Mouse (Mus musculus) urinary bladder, postnatal 14 days (tissue): ENCODE data around the gene Gm28308.

ENCODE experiments used
- DNase-seq: peaks from one replicate; pipeline ENCODE4 v3.0.0; 2021; ENCODE audit warnings: low spot score

The Gm28308 gene

DNA sequence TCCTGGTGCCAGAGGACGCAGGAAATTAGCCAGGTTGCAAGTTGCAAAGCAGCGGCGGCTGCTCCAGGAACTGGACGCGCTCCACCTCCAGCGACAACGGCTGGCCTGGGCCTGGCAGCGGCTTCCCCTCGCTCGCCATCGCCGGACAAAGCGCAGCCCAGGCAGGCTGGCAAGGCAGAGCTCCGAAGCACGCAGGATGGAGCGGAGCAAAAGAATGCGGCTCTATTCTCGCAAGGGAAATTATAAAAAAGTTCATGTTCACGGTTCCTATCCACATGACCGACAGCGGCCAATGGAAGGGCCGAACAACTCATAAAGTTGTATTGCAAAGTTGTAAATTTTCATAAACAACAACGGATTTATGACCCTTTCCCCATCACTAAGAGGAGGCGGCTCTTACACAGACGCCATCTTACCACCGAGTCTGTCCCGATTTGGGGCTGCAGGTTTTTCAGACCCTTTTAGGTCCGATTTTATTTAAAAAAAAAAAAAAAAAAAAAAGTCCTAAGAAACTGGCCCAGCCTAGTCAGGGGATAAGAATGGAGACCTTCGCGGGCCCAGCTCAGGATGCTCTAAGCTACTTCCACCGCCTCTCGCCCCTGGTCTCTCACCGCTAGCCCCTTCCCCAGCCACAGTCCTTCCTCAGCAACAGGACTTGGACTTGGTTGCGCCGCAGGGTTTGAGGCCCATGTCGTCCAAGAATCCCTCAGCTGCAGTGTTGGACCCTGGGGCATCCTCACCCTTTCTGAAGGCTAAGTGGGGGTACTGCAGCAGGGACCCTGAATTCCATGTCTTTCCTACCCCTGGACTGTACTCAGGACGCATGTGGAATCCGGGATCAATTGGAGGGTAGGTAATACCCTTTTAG lies at the start of gene Gm28308, which contains the start of gene Hoxa3:
Gene Gm28308, minus strand, starts transcription at position 221 of the 868 bp plus-strand sequence.
Gene Hoxa3, minus strand, starts transcription at position 218 of the 868 bp plus-strand sequence.
- DNase-seq, result peak; percentile 73

- no peak for DNase-seq
Observed at GRCm38 (mm10) chr6:52262463-52263320, 49.6 kb upstream of the Gm28308 start.

GRCm38 (mm10) chr6:52261751-52262462 lies 48.8 kb upstream of the Gm28308 start:
- DNase-seq, result no peak

DNA sequence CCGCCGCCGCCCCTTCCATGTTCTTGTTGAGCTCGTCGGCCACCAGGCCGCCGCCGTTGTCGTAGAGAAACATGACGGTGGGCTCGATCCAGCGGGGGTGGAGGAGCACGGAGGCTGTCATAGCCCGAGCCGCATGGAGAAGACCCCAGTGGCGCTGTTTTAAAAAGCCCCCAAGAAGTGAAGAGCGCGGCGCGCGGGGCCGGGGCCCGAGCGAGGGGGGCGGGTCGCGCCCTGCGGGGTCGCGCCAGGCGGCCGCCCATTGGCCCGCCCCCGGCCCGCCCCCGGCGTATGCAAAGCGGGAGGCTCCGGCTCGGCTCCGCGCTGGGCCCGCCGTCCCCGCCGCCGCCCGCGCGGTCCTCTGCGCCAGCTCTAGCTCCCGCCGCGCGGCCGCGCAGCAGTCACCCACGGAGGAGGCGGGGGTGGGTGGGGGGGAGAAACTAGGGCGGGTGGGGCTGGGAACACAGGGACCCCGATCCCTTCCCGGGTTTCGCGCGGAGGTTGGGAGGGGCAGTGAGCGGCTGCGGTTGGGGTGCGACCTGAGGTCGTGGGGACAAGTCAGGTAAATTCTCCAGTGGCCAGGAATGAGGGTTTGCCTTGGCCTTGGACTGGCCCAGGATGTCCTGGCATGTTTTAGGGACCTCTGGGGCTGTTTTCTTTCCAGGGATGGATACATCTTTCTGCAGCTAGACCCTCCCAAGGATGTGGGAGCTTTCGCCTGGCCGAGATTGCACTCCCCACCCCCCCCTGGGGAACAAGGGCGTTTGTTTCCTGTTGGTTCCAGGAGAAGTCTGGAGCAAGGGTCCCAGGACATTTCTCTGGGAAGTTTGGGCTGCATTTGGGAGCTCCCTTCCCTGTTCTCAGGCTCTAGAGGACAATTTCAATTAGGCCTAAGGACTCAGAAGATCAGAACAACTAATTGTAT lies 47.8 kb upstream of the Gm28308 start, which contains the start of gene Hoxa13:
Gene Hoxa13, minus strand, starts transcription at position 227 of the 922 bp plus-strand sequence.
- peak; percentile 74 for DNase-seq

- peak; percentile 59 for DNase-seq
Observed at GRCm38 (mm10) chr6:52259811-52260261, 46.7 kb upstream of the Gm28308 start.

- no peak for DNase-seq
Observed at GRCm38 (mm10) chr6:52259081-52259790, 46.1 kb upstream of the Gm28308 start.

DNA sequence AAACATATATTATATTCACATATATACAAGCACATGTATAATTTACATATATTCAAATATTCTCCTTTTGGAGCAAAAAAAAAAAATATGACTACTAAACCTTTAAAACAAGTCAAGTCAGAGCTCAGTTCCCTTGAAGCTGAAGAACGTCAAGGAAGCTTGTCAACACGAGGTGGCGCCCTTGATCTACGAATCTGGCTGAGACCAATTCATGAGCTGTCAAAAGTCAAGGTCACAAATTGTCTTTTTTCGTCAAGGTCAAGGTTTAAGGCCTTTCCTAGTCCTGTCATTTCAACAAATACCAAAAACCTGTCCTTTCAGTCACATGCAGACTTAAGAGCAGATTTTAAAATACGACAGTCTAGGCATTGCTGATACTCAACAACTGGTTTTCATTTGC lies 43.8 kb upstream of the Gm28308 start:
- DNase-seq, result peak; percentile 91

DNA sequence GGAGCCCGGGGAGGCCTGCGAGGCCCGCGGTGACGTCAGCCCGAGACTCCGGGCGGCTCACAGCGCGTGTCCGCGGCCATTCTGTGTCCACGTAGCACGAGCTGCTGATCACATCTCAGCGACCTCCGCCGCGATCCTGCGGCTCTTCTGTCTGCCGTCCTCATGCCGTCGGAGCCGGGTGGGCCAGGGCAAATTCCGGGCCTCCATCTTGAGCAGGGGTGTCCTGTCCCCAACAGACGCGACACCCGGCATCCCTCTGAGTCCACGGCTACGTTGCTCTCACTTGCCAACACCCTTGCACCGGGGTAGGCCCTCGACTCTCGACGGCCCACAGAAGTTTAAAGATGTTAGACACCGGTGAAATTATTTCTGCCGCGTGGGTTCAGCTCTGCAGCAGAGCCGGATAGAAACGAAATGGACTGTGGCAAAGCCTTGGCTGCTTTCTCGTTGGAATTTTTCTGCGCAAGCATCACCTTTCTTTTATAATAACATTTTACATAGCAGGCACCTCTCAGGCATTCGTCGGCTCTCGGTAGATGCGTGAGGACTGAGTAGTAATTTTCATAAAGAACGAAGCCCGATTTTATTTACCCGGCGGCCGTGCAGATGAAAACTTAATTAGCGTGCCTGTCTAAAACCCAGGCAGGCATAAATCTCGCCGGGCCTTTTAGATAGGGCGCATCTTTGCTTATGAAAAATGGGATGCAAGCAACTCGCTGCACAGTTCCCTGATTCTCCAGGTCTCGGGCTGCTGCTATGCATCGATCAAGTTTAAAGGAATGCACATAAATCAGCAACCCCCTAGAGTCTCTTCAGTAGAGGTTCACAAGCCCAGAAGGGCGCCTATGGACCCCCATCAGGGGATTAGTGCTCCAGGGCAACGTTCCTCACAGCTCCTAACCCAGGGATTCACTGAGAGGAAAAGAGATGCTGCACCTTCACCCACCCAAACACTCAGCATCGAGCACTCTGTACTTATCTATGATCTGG lies 40.7 kb upstream of the Gm28308 start:
- peak; percentile 74 for DNase-seq

GRCm38 (mm10) chr6:52252775-52253376 lies 39.7 kb upstream of the Gm28308 start:
- peak; percentile 53 for DNase-seq

DNA sequence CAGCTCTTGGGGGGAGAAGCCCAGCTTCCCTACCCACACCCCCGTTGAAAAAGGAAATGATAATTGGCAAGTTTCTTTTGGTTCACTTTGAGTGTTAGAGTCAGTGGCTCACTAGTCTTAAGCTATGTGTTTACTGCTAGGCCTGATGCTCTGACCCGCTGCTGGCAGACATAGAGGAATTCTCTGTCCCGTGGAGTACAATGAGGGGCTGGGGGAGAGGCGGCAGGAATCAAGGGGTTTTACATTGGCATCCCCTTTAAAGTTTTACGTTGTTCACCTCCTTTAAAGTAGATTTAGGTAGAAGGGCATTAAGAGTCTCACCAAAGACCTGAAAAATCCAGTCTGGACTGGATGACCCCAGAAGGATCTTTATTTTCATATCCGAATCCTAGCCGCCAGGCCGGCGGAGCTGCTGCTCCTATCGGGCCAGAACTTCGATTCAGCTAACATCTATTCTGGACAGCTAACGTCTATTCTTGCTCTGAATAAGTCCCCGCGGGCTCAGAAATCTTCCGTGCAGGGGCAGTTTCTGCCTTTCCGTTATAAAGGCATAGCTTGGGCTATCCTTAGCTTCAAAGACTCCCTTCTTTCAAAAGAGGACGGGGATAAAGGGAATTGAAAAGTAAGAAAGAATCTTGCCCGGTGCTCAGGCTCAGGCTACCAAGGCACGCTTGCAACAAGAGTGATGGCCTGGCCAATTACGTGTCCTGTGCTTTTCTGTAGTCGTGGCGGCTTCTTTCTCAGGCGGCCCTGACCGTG lies 39.1 kb upstream of the Gm28308 start:
- DNase-seq, result peak; percentile 35

DNA sequence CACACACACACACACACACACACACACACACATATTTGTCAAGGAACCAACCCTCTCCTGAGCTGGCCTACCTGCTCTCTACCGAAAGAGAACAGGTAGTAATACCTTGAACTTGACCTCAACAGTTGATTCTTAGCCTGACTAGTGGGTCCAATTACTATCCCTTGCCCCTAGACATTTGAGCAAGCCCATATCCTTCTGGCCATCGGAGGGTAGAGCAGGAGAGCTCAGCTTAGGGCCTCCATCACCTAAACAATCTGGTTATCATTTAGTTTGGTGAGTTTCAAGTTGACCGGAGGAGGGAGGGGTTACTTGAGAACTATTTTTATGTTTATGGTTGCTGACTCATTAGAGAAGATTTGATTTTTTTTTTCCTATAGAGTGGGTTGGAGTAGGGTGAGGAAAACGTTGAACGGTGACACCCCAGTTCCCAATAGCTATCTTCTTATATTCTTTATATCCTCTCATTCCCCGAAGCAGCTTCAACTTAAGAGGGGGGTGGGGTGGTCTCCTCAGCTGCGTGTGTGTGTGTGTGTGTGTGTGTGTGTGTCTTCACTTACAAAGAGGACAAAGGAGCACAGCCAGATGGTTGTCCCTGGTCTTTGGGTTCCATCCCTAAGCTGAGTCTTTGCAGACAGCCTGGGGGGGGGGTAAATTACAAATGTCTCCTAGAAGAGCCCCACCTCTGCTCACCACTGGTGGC lies 38.2 kb upstream of the Gm28308 start:
- DNase-seq, result no peak

- DNase-seq, result no peak
Observed at GRCm38 (mm10) chr6:52249826-52250225, 36.7 kb upstream of the Gm28308 start.

DNA sequence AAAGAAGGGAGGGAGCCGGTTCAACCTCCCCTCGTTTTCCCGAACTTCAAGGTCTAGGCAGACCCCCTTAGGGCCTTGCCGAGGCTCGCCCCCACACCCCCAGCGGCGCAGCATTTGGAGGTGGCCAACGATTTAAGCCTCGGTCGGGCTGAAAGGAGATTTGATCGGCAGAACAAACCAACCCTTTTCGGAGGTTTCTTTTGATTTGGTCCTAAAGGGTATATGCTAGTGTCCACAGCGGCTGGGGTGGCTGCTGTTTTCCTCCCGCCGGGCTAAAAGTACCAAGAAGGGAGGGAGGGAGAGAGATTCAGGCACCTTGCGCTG lies 36.2 kb upstream of the Gm28308 start:
- DNase-seq, result no peak

DNA sequence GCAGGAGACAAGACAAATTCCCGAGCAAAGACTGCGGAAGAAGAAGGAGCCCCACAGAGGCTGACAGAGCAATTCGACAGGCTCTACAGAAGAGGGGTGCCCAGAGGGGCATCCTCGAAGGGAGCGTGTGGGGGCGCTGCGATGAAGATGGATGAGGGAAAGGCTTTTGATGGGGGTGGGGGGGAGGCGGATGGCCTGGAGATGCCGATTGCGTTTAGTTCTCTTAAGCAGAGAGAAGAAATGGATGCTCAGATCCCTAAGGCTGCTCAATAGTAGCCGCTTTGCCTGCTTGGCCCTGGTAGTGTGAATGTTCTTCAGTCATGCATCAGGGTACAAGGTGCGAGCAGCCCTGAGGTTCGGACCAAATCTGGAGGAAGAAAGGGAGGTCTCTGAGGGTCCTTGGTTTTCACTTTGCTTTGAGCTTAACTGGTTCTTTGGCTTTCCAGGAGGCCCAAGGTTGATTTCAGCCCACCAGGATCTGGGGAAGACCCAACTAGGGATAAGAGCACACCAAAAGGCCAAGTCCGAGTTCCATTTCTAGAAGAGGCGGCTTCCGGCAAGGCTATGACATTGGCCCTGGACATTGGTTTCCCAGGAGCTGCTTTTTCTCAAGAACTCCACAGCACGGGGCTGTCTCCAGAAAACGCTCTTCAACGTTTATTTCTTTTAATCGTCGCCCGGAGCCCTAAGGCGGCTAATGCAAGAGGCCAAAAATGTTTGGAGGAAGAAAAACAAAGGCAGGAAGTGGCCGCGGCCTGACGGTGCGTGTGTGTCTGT lies 35.7 kb upstream of the Gm28308 start:
- peak; percentile 51 for DNase-seq

DNA sequence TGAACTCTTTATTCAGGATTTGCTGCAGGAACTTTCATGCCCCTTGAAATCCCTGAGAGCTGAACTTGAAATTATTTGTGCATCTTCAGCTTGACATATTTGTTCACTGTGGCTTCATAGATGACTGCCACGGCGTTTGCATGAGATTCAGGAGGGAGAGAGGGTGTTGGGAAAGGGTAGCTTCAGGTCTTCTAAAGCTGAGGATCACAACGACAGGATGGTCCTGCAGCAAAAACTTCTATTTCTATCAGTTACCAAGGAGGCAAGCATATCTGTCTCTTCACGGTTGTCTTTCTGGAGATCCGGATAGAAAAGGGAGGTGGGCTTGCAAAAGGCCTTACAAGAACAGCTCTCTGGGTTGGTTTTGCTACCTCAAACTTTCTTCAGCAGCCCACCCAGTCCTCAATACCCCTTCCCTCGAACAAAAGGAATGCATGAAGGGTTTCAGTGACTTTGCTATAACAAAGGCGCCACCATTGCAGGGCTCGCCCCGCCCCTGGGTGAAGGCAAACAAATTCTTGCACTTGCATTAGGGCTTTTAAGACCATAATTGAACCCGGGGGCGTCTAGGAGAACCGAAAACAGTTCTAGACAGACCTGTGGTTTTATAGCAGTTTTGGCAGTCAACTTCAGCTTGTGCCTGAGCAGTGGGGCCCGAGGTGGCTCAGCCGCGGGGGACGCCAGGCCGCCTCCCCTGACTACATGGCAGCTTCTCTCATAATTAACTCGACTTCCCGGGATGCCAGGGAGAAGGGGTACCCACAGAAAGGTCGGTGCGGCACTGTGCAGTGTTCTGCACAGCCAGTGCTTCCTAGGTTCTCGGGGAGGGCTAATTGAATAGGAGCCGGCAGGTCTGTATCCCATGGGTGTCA lies 34.9 kb upstream of the Gm28308 start:
- peak; percentile 50 for DNase-seq
